Mouse (Mus musculus) liver, embryonic 14.5 days (tissue): ENCODE results near the gene Tmem88b.

Source experiments
- CTCF ChIP-seq: IDR thresholded peaks from 2 replicates; pipeline ENCODE4 v1.5.1; 2016; ENCODE audit warnings: antibody characterized with exemption, low read depth, control low read depth
- EP300 ChIP-seq: IDR thresholded peaks from 2 replicates; pipeline ENCODE4 v1.6.1; 2016; ENCODE audit warnings: antibody characterized with exemption, low read depth

DNA sequence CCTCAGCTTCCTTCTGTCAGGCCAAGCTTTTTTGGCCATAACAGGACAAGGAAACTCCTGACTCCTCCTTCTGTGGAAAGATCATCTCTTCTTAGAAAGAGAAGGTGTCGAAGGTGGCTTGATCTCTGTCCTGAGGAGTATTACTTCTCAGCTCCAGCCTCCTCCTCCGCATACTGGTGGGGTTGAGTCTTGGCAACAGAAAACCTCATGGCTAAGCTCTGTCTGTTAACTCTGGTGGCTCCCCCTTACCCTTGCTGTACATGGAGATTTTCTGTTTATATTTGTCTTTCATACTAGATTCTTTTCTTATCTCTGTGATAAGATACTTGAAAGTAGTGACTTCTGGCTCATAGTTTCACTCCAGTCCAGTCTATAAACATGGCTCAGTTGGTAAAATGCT lies 8.1 kb upstream of the Tmem88b start:
- no peak for TF ChIP-seq CTCF
- TF ChIP-seq EP300 = no peak
